Mouse (Mus musculus) kidney, postnatal 10 days (tissue): ENCODE data around the gene Msl1.

Experiments
- DNase-seq: peaks from one replicate; pipeline ENCODE4 v3.0.0; 2021; ENCODE audit warnings: mixed read lengths

The Msl1 gene

GRCm38 (mm10) chr11:98764746-98765145 is 30.6 kb upstream of the Msl1 start:
- no peak for DNase-seq

- DNase-seq, result peak; percentile 52
Measured at GRCm38 (mm10) chr11:98765421-98766309, 29.7 kb upstream of the Msl1 start.

GRCm38 (mm10) chr11:98766346-98766745 is 29.0 kb upstream of the Msl1 start:
- peak; percentile 11 for DNase-seq

- peak; percentile 13 for DNase-seq
Measured at GRCm38 (mm10) chr11:98766816-98767215, 28.5 kb upstream of the Msl1 start.

- peak; percentile 61 for DNase-seq
Measured at GRCm38 (mm10) chr11:98767276-98767675, 28.0 kb upstream of the Msl1 start.

- DNase-seq, result peak; percentile 11
Measured at GRCm38 (mm10) chr11:98767713-98768112, 27.6 kb upstream of the Msl1 start.

- DNase-seq, result peak; percentile 61
Measured at GRCm38 (mm10) chr11:98768127-98769006, 26.9 kb upstream of the Msl1 start.

GRCm38 (mm10) chr11:98769007-98769954 is 26.0 kb upstream of the Msl1 start:
- DNase-seq, result no peak

GRCm38 (mm10) chr11:98770096-98770975 is 25.0 kb upstream of the Msl1 start:
- peak; percentile 62 for DNase-seq

GRCm38 (mm10) chr11:98771131-98771530 is 24.2 kb upstream of the Msl1 start:
- no peak for DNase-seq

GRCm38 (mm10) chr11:98771844-98772525 is 23.3 kb upstream of the Msl1 start:
- DNase-seq, result peak; percentile 60

- peak; percentile 60 for DNase-seq
Measured at GRCm38 (mm10) chr11:98772667-98773171, 22.6 kb upstream of the Msl1 start.

- peak; percentile 100 for DNase-seq
Measured at GRCm38 (mm10) chr11:98773635-98774295, 21.6 kb upstream of the Msl1 start.

- DNase-seq, result peak; percentile 22
Measured at GRCm38 (mm10) chr11:98774582-98775347, 20.6 kb upstream of the Msl1 start, which contains the start of gene Nr1d1. Gene Nr1d1, minus strand, starts transcription at chr11:98775333.

GRCm38 (mm10) chr11:98775348-98776051 is 19.8 kb upstream of the Msl1 start:
- peak; percentile 99 for DNase-seq

GRCm38 (mm10) chr11:98776052-98776764 is 19.1 kb upstream of the Msl1 start:
- no peak for DNase-seq

- DNase-seq, result peak; percentile 78
Measured at GRCm38 (mm10) chr11:98776843-98777590, 18.3 kb upstream of the Msl1 start.
